Mouse (Mus musculus): Measurements from ENCODE around the gene Mien1. TPM values are rescaled to one million over a fixed set of nuclear protein-coding genes. Genes with fewer than 3 reads are reported as not detected.
A peak's percentile ranks its signal among the peaks of the same experiment; 100 is the strongest.

Mien1 gene
- polyA plus RNA-seq, 1 experiment: 58.0 TPM

- no peaks in the 10 kb centered on the region; the same call in 1 of the 2 replicates for H3K4me1 ChIP-seq (ENCODE audit: control insufficient read depth, insufficient read depth, low read length)
- TF ChIP-seq POLR2A (IDR thresholded peaks at IDR 0.05; ENCODE audit: borderline replicate concordance, extremely low read depth, low read depth, low read length): no peak
- no peak for TF ChIP-seq CTCF (IDR thresholded peaks at IDR 0.05; ENCODE audit: insufficient read depth, low read length)
- no peak overlapping the region for H3K4me3 ChIP-seq (replicated peaks; ENCODE audit: extremely low read depth, low read depth, low read length)
- 100% methylated on average over 1 of the region's 1 CpGs for WGBS
- no peak for DNase-seq
Observed at GRCm38 (mm10) chr11:98443688-98444087, 4.9 kb upstream of the Mien1 start.

- TF ChIP-seq POLR2A (IDR thresholded peaks at IDR 0.05; ENCODE audit: borderline replicate concordance, extremely low read depth, low read depth, low read length): no peak
- TF ChIP-seq CTCF (IDR thresholded peaks at IDR 0.05; ENCODE audit: insufficient read depth, low read length): no peak
- no peak for DNase-seq
- 72% methylated on average over 6 of the region's 6 CpGs for WGBS
- Histone ChIP-seq H3K4me3 (replicated peaks; ENCODE audit: extremely low read depth, low read depth, low read length) (no peak overlapping the region), H3K4me1 (ENCODE audit: control insufficient read depth, insufficient read depth, low read length) (no peaks in the 10 kb centered on the region)
Observed at GRCm38 (mm10) chr11:98437441-98437840, 1.4 kb downstream of the Mien1 start.

GRCm38 (mm10) chr11:98435723-98436122, 3.1 kb downstream of the Mien1 start:
- DNase-seq: no peak
- no peak for TF ChIP-seq CTCF (IDR thresholded peaks at IDR 0.05; ENCODE audit: insufficient read depth, low read length)
- no peak for TF ChIP-seq POLR2A (IDR thresholded peaks at IDR 0.05; ENCODE audit: borderline replicate concordance, extremely low read depth, low read depth, low read length)
- 91% methylated on average over 9 of the region's 9 CpGs for WGBS
- Histone ChIP-seq H3K4me3 (replicated peaks; ENCODE audit: extremely low read depth, low read depth, low read length) (no peak overlapping the region), H3K4me1 (ENCODE audit: control insufficient read depth, insufficient read depth, low read length) (no peaks in the 10 kb centered on the region)

GRCm38 (mm10) chr11:98431743-98432502, 6.9 kb downstream of the Mien1 start:
- TF ChIP-seq POLR2A (IDR thresholded peaks at IDR 0.05; ENCODE audit: borderline replicate concordance, extremely low read depth, low read depth, low read length) (no peak), CTCF (IDR thresholded peaks at IDR 0.05; ENCODE audit: insufficient read depth, low read length) (no peak)
- no peaks in the 10 kb centered on the region for H3K4me1 ChIP-seq (ENCODE audit: control insufficient read depth, insufficient read depth, low read length)
- 76% methylated on average over 9 of the region's 9 CpGs for WGBS
- no peak overlapping the region for H3K4me3 ChIP-seq (replicated peaks; ENCODE audit: extremely low read depth, low read depth, low read length)
- no peak for DNase-seq

GRCm38 (mm10) chr11:98428436-98428835, 10.4 kb downstream of the Mien1 start:
- Histone ChIP-seq H3K4me1 (ENCODE audit: control insufficient read depth, insufficient read depth, low read length) (no peaks in the 10 kb centered on the region), H3K4me3 (replicated peaks; ENCODE audit: extremely low read depth, low read depth, low read length) (no peak overlapping the region)
- WGBS: 67% methylated on average over 5 of the region's 5 CpGs
- TF ChIP-seq CTCF (IDR thresholded peaks at IDR 0.05; ENCODE audit: insufficient read depth, low read length) (no peak), POLR2A (IDR thresholded peaks at IDR 0.05; ENCODE audit: borderline replicate concordance, extremely low read depth, low read depth, low read length) (no peak)
- DNase-seq: no peak

GRCm38 (mm10) chr11:98426592-98426991, 12.2 kb downstream of the Mien1 start:
- TF ChIP-seq POLR2A (IDR thresholded peaks at IDR 0.05; ENCODE audit: borderline replicate concordance, extremely low read depth, low read depth, low read length) (no peak), CTCF (IDR thresholded peaks at IDR 0.05; ENCODE audit: insufficient read depth, low read length) (no peak)
- 92% methylated on average over 7 of the region's 7 CpGs for WGBS
- no peak overlapping the region for H3K4me3 ChIP-seq (replicated peaks; ENCODE audit: extremely low read depth, low read depth, low read length)
- no peaks in the 10 kb centered on the region for H3K4me1 ChIP-seq (ENCODE audit: control insufficient read depth, insufficient read depth, low read length)
- DNase-seq: no peak

- 64% methylated on average over 10 of the region's 10 CpGs for WGBS
- Histone ChIP-seq H3K4me3 (replicated peaks; ENCODE audit: extremely low read depth, low read depth, low read length) (no peak overlapping the region), H3K4me1 (ENCODE audit: control insufficient read depth, insufficient read depth, low read length) (peaks cover 11% of the 10 kb centered on the region)
- TF ChIP-seq CTCF (IDR thresholded peaks at IDR 0.05; ENCODE audit: insufficient read depth, low read length) (no peak), POLR2A (IDR thresholded peaks at IDR 0.05; ENCODE audit: borderline replicate concordance, extremely low read depth, low read depth, low read length) (no peak)
- peak; percentile 53 for DNase-seq
Observed at GRCm38 (mm10) chr11:98418939-98419547, 19.7 kb downstream of the Mien1 start.

GRCm38 (mm10) chr11:98418273-98418672, 20.5 kb downstream of the Mien1 start:
- TF ChIP-seq POLR2A (IDR thresholded peaks at IDR 0.05; ENCODE audit: borderline replicate concordance, extremely low read depth, low read depth, low read length) (no peak), CTCF (IDR thresholded peaks at IDR 0.05; ENCODE audit: insufficient read depth, low read length) (no peak)
- WGBS: 55% methylated on average over 6 of the region's 6 CpGs
- H3K4me3 ChIP-seq (replicated peaks; ENCODE audit: extremely low read depth, low read depth, low read length): no peak overlapping the region
- DNase-seq: no peak
- peaks cover 16% of the 10 kb centered on the region for H3K4me1 ChIP-seq (ENCODE audit: control insufficient read depth, insufficient read depth, low read length)

GRCm38 (mm10) chr11:98417074-98417473, 21.7 kb downstream of the Mien1 start:
- no peak for TF ChIP-seq CTCF (IDR thresholded peaks at IDR 0.05; ENCODE audit: insufficient read depth, low read length)
- no peak for TF ChIP-seq POLR2A (IDR thresholded peaks at IDR 0.05; ENCODE audit: borderline replicate concordance, extremely low read depth, low read depth, low read length)
- peaks cover 16% of the 10 kb centered on the region for H3K4me1 ChIP-seq (ENCODE audit: control insufficient read depth, insufficient read depth, low read length)
- 43% methylated on average over 1 of the region's 1 CpGs for WGBS
- H3K4me3 ChIP-seq (replicated peaks; ENCODE audit: extremely low read depth, low read depth, low read length): no peak overlapping the region
- no peak for DNase-seq

- TF ChIP-seq POLR2A (IDR thresholded peaks at IDR 0.05; ENCODE audit: borderline replicate concordance, extremely low read depth, low read depth, low read length) (no peak), CTCF (IDR thresholded peaks at IDR 0.05; ENCODE audit: insufficient read depth, low read length) (no peak)
- H3K4me1 ChIP-seq (ENCODE audit: control insufficient read depth, insufficient read depth, low read length): peaks cover 22% of the 10 kb centered on the region
- DNase-seq: no peak
- 27% methylated on average over 2 of the region's 2 CpGs for WGBS
- no peak overlapping the region for H3K4me3 ChIP-seq (replicated peaks; ENCODE audit: extremely low read depth, low read depth, low read length)
Observed at GRCm38 (mm10) chr11:98414162-98414561, 24.6 kb downstream of the Mien1 start.

Data from lung, adult 2 months (tissue).